Mouse (Mus musculus) intestine, embryonic 16.5 days (tissue): Measurements from ENCODE around the gene Wdfy3. TPM values are rescaled to one million over a fixed set of nuclear protein-coding genes. Genes with fewer than 3 reads are reported as not detected.

Experiments
- ATAC-seq: fragments of 200-750 bp; cut with Nextera tagmentation; 2 replicates; pipeline ENCODE4 v1.8.0; 2017; ENCODE audit warnings: moderate TSS enrichment, moderate library complexity
- H3K27ac ChIP-seq: fragments of 300-500 bp; sonication (generic); 2 replicates; pipeline ENCODE4 v1.5.1; 2014; ENCODE audit warnings: mild to moderate bottlenecking, low read length
- H3K27me3 ChIP-seq: fragments of 300-500 bp; sonication (generic); replicated peaks from 2 replicates; pipeline ENCODE4 v1.6.1; 2014; ENCODE audit warnings: low read length, control low read depth, mixed read lengths; ENCODE audit not compliant: control insufficient read depth, insufficient read depth
- H3K36me3 ChIP-seq: fragments of 300-500 bp; sonication (generic); 2 replicates; pipeline ENCODE4 v1.6.1; 2014; ENCODE audit warnings: low read length, control low read depth; ENCODE audit not compliant: control insufficient read depth, insufficient read depth
- H3K4me1 ChIP-seq: fragments of 300-500 bp; sonication (generic); 2 replicates; pipeline ENCODE4 v1.6.1; 2014; ENCODE audit warnings: low read length, control low read depth, mixed read lengths; ENCODE audit not compliant: control insufficient read depth, insufficient read depth
- H3K4me2 ChIP-seq: fragments of 300-500 bp; sonication (generic); 2 replicates; pipeline ENCODE4 v1.6.1; 2014; ENCODE audit warnings: low read depth, low read length, control low read depth
- H3K4me3 ChIP-seq: fragments of 300-500 bp; sonication (generic); 2 replicates; pipeline ENCODE4 v1.5.1; 2014; ENCODE audit warnings: mild to moderate bottlenecking, low read length
- H3K9ac ChIP-seq: fragments of 300-500 bp; sonication (generic); 2 replicates; pipeline ENCODE4 v1.6.1; 2014; ENCODE audit warnings: low read depth, low read length
- H3K9me3 ChIP-seq: fragments of 300-500 bp; sonication (generic); 2 replicates; pipeline ENCODE4 v1.6.1; 2016; ENCODE audit warnings: low read length, control low read depth; ENCODE audit not compliant: control insufficient read depth
- WGBS: fragments of 180-500 bp; shearing (Covaris S2); extraction: QIAGEN DNeasy Blood & Tissue Kit; methylation state at CpG from one replicate; pipeline ENCODE4 v1.1.7; 2014; 5-methylcytosine and 5-hydroxymethylcytosine counted together
- polyA plus RNA-seq: library from polyadenylated mRNA; unstranded; fragments of >200 nt; fragmentation: Nextera tagmentation; extraction: Ambion mirVana; gene quantifications from 2 replicates; pipeline ENCODE4 v1.2.1, GENCODE M21; 2015

The Wdfy3 gene
- polyA plus RNA-seq, 1 experiment from 2014 or later = 7.5 TPM

- Histone ChIP-seq H3K4me2 (no peak overlapping the region), H3K9me3 (no peaks in the 10 kb centered on the region), H3K4me1 (peaks cover 10% of the 10 kb centered on the region), H3K27me3 (no peaks in the 10 kb centered on the region), H3K27ac (no peak overlapping the region), H3K9ac (no peak overlapping the region), H3K36me3 (no peaks in the 10 kb centered on the region), H3K4me3 (no peak overlapping the region)
- WGBS = 60% methylated on average over 18 of the region's 18 CpGs
- ATAC-seq = no peak; the same call in 1 of the 2 replicates
Observed at GRCm38 (mm10) chr5:102063013-102063752, 6.5 kb downstream of the Wdfy3 start.

GRCm38 (mm10) chr5:102061816-102062215 lies 7.9 kb downstream of the Wdfy3 start:
- H3K36me3 ChIP-seq = no peaks in the 10 kb centered on the region
- ATAC-seq = no peak
- no peak overlapping the region for H3K9ac ChIP-seq
- peaks cover 10% of the 10 kb centered on the region for H3K4me1 ChIP-seq
- H3K9me3 ChIP-seq = no peaks in the 10 kb centered on the region
- H3K27me3 ChIP-seq = no peaks in the 10 kb centered on the region
- H3K27ac ChIP-seq = no peak overlapping the region
- H3K4me2 ChIP-seq = no peak overlapping the region
- whole genome bisulfite sequencing = 67% methylated on average over 5 of the region's 5 CpGs
- no peak overlapping the region for H3K4me3 ChIP-seq

GRCm38 (mm10) chr5:102055946-102056345 lies 13.8 kb downstream of the Wdfy3 start:
- Histone ChIP-seq H3K4me3 (no peak overlapping the region), H3K4me1 (peaks cover 24% of the 10 kb centered on the region), H3K9me3 (no peaks in the 10 kb centered on the region), H3K4me2 (no peak overlapping the region), H3K9ac (no peak overlapping the region), H3K27ac (no peak overlapping the region), H3K36me3 (no peaks in the 10 kb centered on the region), H3K27me3 (no peaks in the 10 kb centered on the region)
- ATAC-seq = no peak
- WGBS = 68% methylated on average over 7 of the region's 7 CpGs

DNA sequence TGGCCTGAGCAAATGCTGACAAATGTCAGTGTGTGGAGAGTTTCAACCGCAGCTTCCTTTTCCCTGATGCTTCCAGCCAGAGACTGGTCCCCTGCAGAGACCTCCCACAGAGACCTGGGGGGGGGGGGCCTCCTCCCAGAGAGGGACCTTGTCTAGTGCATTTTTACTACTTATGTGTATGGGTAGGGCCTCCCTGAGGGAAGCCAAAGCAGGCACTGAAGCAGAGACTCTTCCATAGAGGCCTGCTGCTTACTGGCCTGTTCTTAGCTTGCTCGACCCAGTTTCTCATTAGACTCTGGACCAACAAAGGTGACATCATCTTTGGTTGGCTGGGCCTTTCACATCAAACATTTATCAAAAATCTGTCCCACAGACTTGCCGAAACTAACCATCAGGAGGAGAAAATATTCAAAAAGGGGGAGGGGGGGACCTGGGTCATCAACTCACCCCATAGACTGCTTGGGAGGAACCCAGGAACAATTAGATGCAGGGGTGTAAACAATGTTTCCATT lies 14.5 kb downstream of the Wdfy3 start:
- H3K27ac ChIP-seq = no peak overlapping the region
- no peaks in the 10 kb centered on the region for H3K27me3 ChIP-seq

GRCm38 (mm10) chr5:102054511-102055093 lies 15.1 kb downstream of the Wdfy3 start:
- no peaks in the 10 kb centered on the region for H3K27me3 ChIP-seq
- H3K9ac ChIP-seq = no peak overlapping the region
- 53% methylated on average over 11 of the region's 11 CpGs for WGBS
- H3K4me1 ChIP-seq = peaks cover 24% of the 10 kb centered on the region
- H3K4me2 ChIP-seq = no peak overlapping the region
- 0 out of 2 replicates have a peak overlapping the region, but pooled peaks have one; percentile 25 for H3K27ac ChIP-seq
- no peaks in the 10 kb centered on the region for H3K9me3 ChIP-seq
- peak; percentile 39; the same call in 1 of the 2 replicates for ATAC-seq
- no peak overlapping the region for H3K4me3 ChIP-seq
- no peaks in the 10 kb centered on the region for H3K36me3 ChIP-seq

More for the DNA sequence above, 14.5 kb downstream of the Wdfy3 start:
- Histone ChIP-seq H3K9me3 (no peaks in the 10 kb centered on the region), H3K4me1 (peaks cover 24% of the 10 kb centered on the region), H3K36me3 (no peaks in the 10 kb centered on the region), H3K4me2 (no peak overlapping the region), H3K4me3 (no peak overlapping the region), H3K9ac (no peak overlapping the region)
- WGBS = 45% methylated on average over 3 of the region's 3 CpGs
- peak; percentile 56; the same call in 1 of the 2 replicates for ATAC-seq

DNA sequence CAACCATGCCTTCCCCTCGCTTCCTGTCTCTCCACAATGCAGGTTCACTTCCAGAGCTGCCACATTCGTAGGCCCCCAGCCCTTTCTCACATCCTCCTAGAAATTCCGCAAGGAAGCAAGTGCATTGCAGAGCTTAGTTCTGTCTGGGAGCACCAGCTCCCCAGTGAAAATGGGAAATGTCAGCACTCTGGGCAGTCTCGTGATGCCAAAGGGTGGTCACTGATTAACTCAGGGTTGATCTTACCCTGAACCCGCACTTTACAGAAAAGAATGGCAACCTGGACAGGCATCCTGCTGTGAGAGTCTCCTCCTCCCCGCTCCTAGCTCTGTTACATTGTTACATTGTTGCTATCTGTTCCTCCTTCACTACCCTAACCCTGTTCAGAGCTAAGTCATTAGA lies 16.8 kb downstream of the Wdfy3 start:
- Histone ChIP-seq H3K4me2 (no peak overlapping the region), H3K4me1 (peaks cover 24% of the 10 kb centered on the region), H3K9ac (no peak overlapping the region), H3K36me3 (no peaks in the 10 kb centered on the region), H3K27ac (peak overlapping the region; percentile 41; the same call in 1 of the 2 replicates), H3K4me3 (peak overlapping the region; percentile 11; the same call in 1 of the 2 replicates), H3K27me3 (no peaks in the 10 kb centered on the region), H3K9me3 (no peaks in the 10 kb centered on the region)
- 70% methylated on average over 6 of the region's 6 CpGs for WGBS
- peak; percentile 71 for ATAC-seq

GRCm38 (mm10) chr5:102052465-102052864 lies 17.3 kb downstream of the Wdfy3 start:
- H3K4me2 ChIP-seq = no peak overlapping the region; the same call in 1 of the 2 replicates
- H3K36me3 ChIP-seq = no peaks in the 10 kb centered on the region
- H3K4me1 ChIP-seq = peaks cover 24% of the 10 kb centered on the region
- H3K9me3 ChIP-seq = no peaks in the 10 kb centered on the region
- H3K27me3 ChIP-seq = no peaks in the 10 kb centered on the region
- peak overlapping the region; percentile 41; the same call in 1 of the 2 replicates for H3K27ac ChIP-seq
- no peak for ATAC-seq
- H3K4me3 ChIP-seq = peak overlapping the region; percentile 11; the same call in 1 of the 2 replicates
- WGBS = 93% methylated on average over 4 of the region's 4 CpGs
- no peak overlapping the region for H3K9ac ChIP-seq

- Histone ChIP-seq H3K4me1 (peaks cover 31% of the 10 kb centered on the region), H3K9ac (no peak overlapping the region), H3K27ac (no peak overlapping the region), H3K4me2 (no peak overlapping the region), H3K36me3 (no peaks in the 10 kb centered on the region), H3K9me3 (no peaks in the 10 kb centered on the region), H3K4me3 (no peak overlapping the region), H3K27me3 (no peaks in the 10 kb centered on the region)
- WGBS = 96% methylated on average over 1 of the region's 1 CpGs
- ATAC-seq = no peak
Observed at GRCm38 (mm10) chr5:102050677-102051076, 19.0 kb downstream of the Wdfy3 start.

- no peak overlapping the region for H3K4me3 ChIP-seq
- no peak overlapping the region for H3K27ac ChIP-seq
- 0 out of 2 replicates have a peak, but pooled peaks cover 2% of the 10 kb centered on the region for H3K36me3 ChIP-seq
- no peak for ATAC-seq
- no peaks in the 10 kb centered on the region for H3K9me3 ChIP-seq
- H3K9ac ChIP-seq = no peak overlapping the region
- H3K4me2 ChIP-seq = no peak overlapping the region
- peaks cover 22% of the 10 kb centered on the region for H3K4me1 ChIP-seq
- no peaks in the 10 kb centered on the region for H3K27me3 ChIP-seq
- WGBS = 93% methylated on average over 2 of the region's 2 CpGs
Observed at GRCm38 (mm10) chr5:102048416-102048815, 21.3 kb downstream of the Wdfy3 start.
